23 mouse cellular contexts compared by ENCODE assay signal in the genomic region with DNA sequence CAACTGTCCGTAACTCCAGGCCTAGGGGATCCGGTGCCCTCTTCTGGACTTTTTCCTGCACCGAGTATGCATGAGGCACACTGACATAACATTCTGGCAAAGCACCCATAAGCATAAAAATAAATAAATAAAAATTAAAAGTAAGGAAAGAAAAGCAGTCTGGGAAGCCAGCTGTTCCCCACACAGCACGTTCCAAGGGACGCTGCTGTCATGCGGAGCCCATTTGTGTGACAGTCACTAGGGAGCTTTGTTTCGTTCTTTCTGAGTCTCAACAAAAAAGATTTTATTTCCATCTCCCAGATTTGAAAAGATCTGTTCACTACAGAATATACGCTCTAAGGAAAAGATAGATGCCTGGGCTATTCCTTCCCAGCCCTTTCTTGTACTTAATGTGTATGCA. TPM values are rescaled to one million over a fixed set of nuclear protein-coding genes. Genes with fewer than 3 reads are reported as not detected.
DNase-seq lines count a peak whose midpoint lies in the region; ATAC-seq and TF ChIP-seq lines count a peak whose summit lies in the region.
"Had no signal": no experiment of that assay in that cellular context is flagged by ENCODE, and none has a peak within 500 bp of the region (broad histone marks: within the 10 kb centered on the region; RNA-seq: fewer than 3 reads in every experiment).

No protein-coding gene starts in this region.

- H3K4me1 ChIP-seq in forebrain, embryonic 13.5 days: peaks cover 7% of the 10 kb centered on the region
- H3K4me1 ChIP-seq in forebrain, embryonic 10.5 days: 0 out of 2 replicates have a peak, but pooled peaks cover 3% of the 10 kb centered on the region
- no peaks in the 10 kb centered on the region for H3K4me1 ChIP-seq in forebrain, postnatal 0 days (ENCODE audit: insufficient read depth)
- 0 out of 2 replicates have a peak, but pooled peaks cover 2% of the 10 kb centered on the region for H3K4me1 ChIP-seq in forebrain, embryonic 14.5 days (ENCODE audit: control insufficient read depth, insufficient read depth, low read length)
- peaks cover 4% of the 10 kb centered on the region; the same call in 1 of the 2 replicates for H3K4me1 ChIP-seq in hindbrain, postnatal 0 days (ENCODE audit: insufficient read depth, low read length)
- peaks cover 4% of the 10 kb centered on the region; the same call in 1 of the 2 replicates for H3K4me1 ChIP-seq in hindbrain, embryonic 16.5 days (ENCODE audit: control insufficient read depth, insufficient read depth, low read depth, low read length)
- peaks cover 20% of the 10 kb centered on the region for H3K4me1 ChIP-seq in neural tube, embryonic 13.5 days (replicated peaks)
- H3K4me1 ChIP-seq: intestine, embryonic 15.5 days had no signal

- H3K9ac ChIP-seq in forebrain, embryonic 13.5 days: no peak overlapping the region
- H3K9ac ChIP-seq in forebrain, postnatal 0 days: no peak overlapping the region
- no peak overlapping the region for H3K9ac ChIP-seq in forebrain, embryonic 14.5 days (ENCODE audit: low read length)
- H3K9ac ChIP-seq in hindbrain, postnatal 0 days (replicated peaks; ENCODE audit: low read length): no peak overlapping the region
- H3K9ac ChIP-seq in hindbrain, embryonic 16.5 days (ENCODE audit: low read depth, low read length): no peak overlapping the region
- H3K9ac ChIP-seq in neural tube, embryonic 13.5 days: no peak overlapping the region
- H3K9ac ChIP-seq: heart, embryonic 12.5 days; heart, embryonic 15.5 days; intestine, embryonic 15.5 days had no signal

- 78% methylated on average over 8 of the region's 8 CpGs for WGBS in forebrain, embryonic 13.5 days
- WGBS in forebrain, embryonic 10.5 days: 92% methylated on average over 8 of the region's 8 CpGs
- WGBS in forebrain, postnatal 0 days: 48% methylated on average over 8 of the region's 8 CpGs
- WGBS in forebrain, embryonic 14.5 days: 74% methylated on average over 8 of the region's 8 CpGs
- WGBS in hindbrain, postnatal 0 days: 64% methylated on average over 8 of the region's 8 CpGs
- 63% methylated on average over 8 of the region's 8 CpGs for WGBS in hindbrain, embryonic 16.5 days
- 58% methylated on average over 8 of the region's 8 CpGs for whole genome bisulfite sequencing in neural tube, embryonic 13.5 days

- H3K4me3 ChIP-seq in forebrain, embryonic 13.5 days: no peak overlapping the region
- H3K4me3 ChIP-seq in forebrain, embryonic 10.5 days: no peak overlapping the region
- no peak overlapping the region for H3K4me3 ChIP-seq in forebrain, postnatal 0 days (ENCODE audit: low read depth, low read length)
- H3K4me3 ChIP-seq in forebrain, embryonic 14.5 days (ENCODE audit: low read depth, low read length): no peak overlapping the region
- no peak overlapping the region for H3K4me3 ChIP-seq in hindbrain, postnatal 0 days (ENCODE audit: low read length)
- no peak overlapping the region for H3K4me3 ChIP-seq in hindbrain, embryonic 16.5 days (ENCODE audit: low read length)
- no peak overlapping the region for H3K4me3 ChIP-seq in neural tube, embryonic 13.5 days
- H3K4me3 ChIP-seq: heart, embryonic 12.5 days; heart, embryonic 15.5 days; hindbrain, embryonic 10.5 days; intestine, embryonic 15.5 days had no signal

- TF ChIP-seq CTCF in forebrain, postnatal 0 days (IDR thresholded peaks at IDR 0.05; ENCODE audit: low read depth): no peak
- TF ChIP-seq CTCF in hindbrain, postnatal 0 days (IDR thresholded peaks at IDR 0.05; ENCODE audit: low read depth): peak; percentile 16; the same call in 1 of the 2 replicates

- H3K36me3 ChIP-seq in forebrain, embryonic 13.5 days (ENCODE audit: poor library complexity, severe bottlenecking): 0 out of 2 replicates have a peak, but pooled peaks cover 5% of the 10 kb centered on the region
- H3K36me3 ChIP-seq in forebrain, embryonic 10.5 days (replicated peaks): peaks cover 5% of the 10 kb centered on the region
- H3K36me3 ChIP-seq in forebrain, postnatal 0 days (ENCODE audit: insufficient read depth): no peaks in the 10 kb centered on the region
- no peaks in the 10 kb centered on the region for H3K36me3 ChIP-seq in forebrain, embryonic 14.5 days (ENCODE audit: control insufficient read depth, insufficient read depth, low read length)
- H3K36me3 ChIP-seq in hindbrain, postnatal 0 days (ENCODE audit: insufficient read depth, low read length): no peaks in the 10 kb centered on the region
- H3K36me3 ChIP-seq in hindbrain, embryonic 16.5 days (ENCODE audit: control insufficient read depth, insufficient read depth, low read length): no peaks in the 10 kb centered on the region
- H3K36me3 ChIP-seq in neural tube, embryonic 13.5 days: no peaks in the 10 kb centered on the region
- H3K36me3 ChIP-seq: heart, embryonic 15.5 days; intestine, embryonic 15.5 days had no signal

- H3K27ac ChIP-seq in forebrain, embryonic 13.5 days: peak overlapping the region; percentile 25; the same call in 1 of the 2 replicates
- H3K27ac ChIP-seq in forebrain, embryonic 10.5 days: no peak overlapping the region
- H3K27ac ChIP-seq in forebrain, postnatal 0 days (ENCODE audit: low read depth, low read length): peak overlapping the region; percentile 62
- H3K27ac ChIP-seq in forebrain, embryonic 14.5 days (ENCODE audit: low read depth, low read length): no peak overlapping the region
- no peak overlapping the region for H3K27ac ChIP-seq in hindbrain, postnatal 0 days
- H3K27ac ChIP-seq in hindbrain, embryonic 16.5 days (ENCODE audit: low read depth, low read length): no peak overlapping the region
- peak overlapping the region; percentile 38; the same call in 1 of the 2 replicates for H3K27ac ChIP-seq in neural tube, embryonic 13.5 days (replicated peaks)
- H3K27ac ChIP-seq: heart, embryonic 15.5 days; hindbrain, embryonic 10.5 days; intestine, embryonic 15.5 days had no signal

- no peaks in the 10 kb centered on the region for H3K9me3 ChIP-seq in forebrain, embryonic 13.5 days (replicated peaks)
- no peaks in the 10 kb centered on the region for H3K9me3 ChIP-seq in forebrain, embryonic 10.5 days
- H3K9me3 ChIP-seq in forebrain, postnatal 0 days (ENCODE audit: low read length): no peaks in the 10 kb centered on the region
- H3K9me3 ChIP-seq in forebrain, embryonic 14.5 days (replicated peaks; ENCODE audit: control insufficient read depth, low read length): no peaks in the 10 kb centered on the region
- H3K9me3 ChIP-seq in hindbrain, postnatal 0 days (ENCODE audit: low read length): no peaks in the 10 kb centered on the region
- H3K9me3 ChIP-seq in hindbrain, embryonic 16.5 days (ENCODE audit: control insufficient read depth, low read length): no peaks in the 10 kb centered on the region
- H3K9me3 ChIP-seq in neural tube, embryonic 13.5 days: no peaks in the 10 kb centered on the region
- H3K9me3 ChIP-seq: heart, embryonic 15.5 days; intestine, embryonic 15.5 days had no signal

- no peak for ATAC-seq in forebrain, embryonic 13.5 days
- peak; percentile 70 for ATAC-seq in forebrain, postnatal 0 days
- ATAC-seq in forebrain, embryonic 14.5 days: no peak
- ATAC-seq in hindbrain, postnatal 0 days: no peak
- ATAC-seq in hindbrain, embryonic 16.5 days: no peak
- no peak for ATAC-seq in neural tube, embryonic 13.5 days (ENCODE audit: low read depth)
- ATAC-seq: activated CD4-positive, CD25-positive, alpha-beta regulatory T cell, adult 4 months; intestine, embryonic 15.5 days had no signal

- H3K4me2 ChIP-seq in forebrain, embryonic 13.5 days: no peak overlapping the region
- no peak overlapping the region for H3K4me2 ChIP-seq in forebrain, postnatal 0 days (ENCODE audit: low read depth)
- no peak overlapping the region for H3K4me2 ChIP-seq in forebrain, embryonic 14.5 days (ENCODE audit: low read length)
- H3K4me2 ChIP-seq in hindbrain, postnatal 0 days (ENCODE audit: low read depth, low read length): no peak overlapping the region
- no peak overlapping the region for H3K4me2 ChIP-seq in hindbrain, embryonic 16.5 days (ENCODE audit: low read length)
- no peak overlapping the region for H3K4me2 ChIP-seq in neural tube, embryonic 13.5 days
- H3K4me2 ChIP-seq: heart, embryonic 12.5 days; heart, embryonic 15.5 days; intestine, embryonic 15.5 days had no signal

- H3K27me3 ChIP-seq in forebrain, embryonic 13.5 days: no peaks in the 10 kb centered on the region
- H3K27me3 ChIP-seq in forebrain, embryonic 10.5 days (ENCODE audit: poor library complexity, severe bottlenecking): no peaks in the 10 kb centered on the region
- H3K27me3 ChIP-seq in forebrain, postnatal 0 days (ENCODE audit: insufficient read depth, low read length): no peaks in the 10 kb centered on the region
- H3K27me3 ChIP-seq in forebrain, embryonic 14.5 days (replicated peaks; ENCODE audit: control insufficient read depth, insufficient read depth, low read length): no peaks in the 10 kb centered on the region
- no peaks in the 10 kb centered on the region for H3K27me3 ChIP-seq in hindbrain, postnatal 0 days (ENCODE audit: insufficient read depth, low read length)
- H3K27me3 ChIP-seq in hindbrain, embryonic 16.5 days (replicated peaks; ENCODE audit: control insufficient read depth, insufficient read depth, low read length): no peaks in the 10 kb centered on the region
- H3K27me3 ChIP-seq in neural tube, embryonic 13.5 days: no peaks in the 10 kb centered on the region
- H3K27me3 ChIP-seq: heart, embryonic 12.5 days; heart, embryonic 15.5 days; intestine, embryonic 15.5 days had no signal

- DNase-seq in forebrain, embryonic 10.5 days (ENCODE audit: extremely low spot score, low spot score): no peak
- peak; percentile 60 for DNase-seq in forebrain, postnatal 0 days
- no peak for DNase-seq in forebrain, embryonic 14.5 days (ENCODE audit: low spot score)
- no peak for DNase-seq in hindbrain, postnatal 0 days (ENCODE audit: low spot score)
- DNase-seq in neural tube, embryonic 10.5 days (ENCODE audit: extremely low spot score, low spot score): no peak
- DNase-seq: adrenal gland, adult 8-10 months; adrenal gland, postnatal 25 days; cerebellum, adult 18-20 months; cerebellum, adult 9-10 months; cerebellum, postnatal 14 days; gastrocnemius, postnatal 25 days; heart, adult 18-20 months; heart, postnatal 10 days; heart, postnatal 36 days; kidney, adult 11 months had no signal

RNA-seq across cellular contexts. Expression of gene Snx10, which starts 45.4 kb away (rescaled TPM):
- polyA plus RNA-seq in forebrain, embryonic 13.5 days (2015; fragmentation: Nextera tagmentation; extraction: Ambion mirVana): 41.2 and 43.8 TPM in 2 replicates
- polyA plus RNA-seq in forebrain, embryonic 10.5 days (2016; fragmentation: Nextera tagmentation; extraction: Ambion mirVana): 32.7 and 34.2 TPM in 2 replicates
- total RNA-seq in forebrain, postnatal 0 days (2014; rRNA removed): 76.3 and 96.5 TPM in 2 replicates
- 78.4 and 92.6 TPM in 2 replicates for polyA plus RNA-seq in forebrain, postnatal 0 days (2015; fragmentation: Nextera tagmentation; extraction: Ambion mirVana)
- 44.4 and 61.5 TPM in 2 replicates for polyA plus RNA-seq in forebrain, embryonic 14.5 days (2014; fragmentation: Nextera tagmentation; extraction: Ambion mirVana)
- total RNA-seq in hindbrain, postnatal 0 days (2014; rRNA removed): 45.5 and 46.7 TPM in 2 replicates
- 75.2 and 83.9 TPM in 2 replicates for polyA plus RNA-seq in hindbrain, postnatal 0 days (2015; fragmentation: Nextera tagmentation; extraction: Ambion mirVana)
- 65.9 and 76.2 TPM in 2 replicates for polyA plus RNA-seq in hindbrain, embryonic 16.5 days (2015; fragmentation: Nextera tagmentation; extraction: Ambion mirVana)
- polyA plus RNA-seq in neural tube, embryonic 13.5 days (2015; fragmentation: Nextera tagmentation; extraction: Ambion mirVana): 49.4 and 54.8 TPM in 2 replicates

Comparison
In these comparisons a context has a peak if more than half of its experiments do, and no peak if none do; other contexts are left out.
1. H3K27ac ChIP-seq: peak in forebrain, embryonic 13.5 days (single experiment), forebrain, postnatal 0 days (single experiment) and neural tube, embryonic 13.5 days (single experiment); none in forebrain, embryonic 10.5 days (single experiment), forebrain, embryonic 14.5 days (single experiment), hindbrain, postnatal 0 days (single experiment) and hindbrain, embryonic 16.5 days (single experiment).